Comparison of ENCODE assay signal across 24 mouse cellular contexts in genomic region chr16:14253586-14253985, GRCm38 (mm10). TPM values are rescaled to one million over a fixed set of nuclear protein-coding genes. Genes with fewer than 3 reads are reported as not detected.
DNase-seq lines count a peak whose midpoint lies in the region; ATAC-seq and TF ChIP-seq lines count a peak whose summit lies in the region.
"Had no signal": no experiment of that assay in that cellular context is flagged by ENCODE, and none has a peak within 500 bp of the region (broad histone marks: within the 10 kb centered on the region; RNA-seq: fewer than 3 reads in every experiment).

No protein-coding gene starts in this region.

- H3K4me1 ChIP-seq in heart, embryonic 12.5 days (replicated peaks), result no peaks in the 10 kb centered on the region
- H3K4me1 ChIP-seq in liver, postnatal 0 days (ENCODE audit: insufficient read depth), result no peaks in the 10 kb centered on the region
- H3K4me1 ChIP-seq in midbrain, embryonic 14.5 days (ENCODE audit: control insufficient read depth, insufficient read depth, low read length), result no peaks in the 10 kb centered on the region
- H3K4me1 ChIP-seq: forebrain, embryonic 15.5 days; hindbrain, embryonic 15.5 days; limb, embryonic 15.5 days; liver, embryonic 15.5 days; midbrain, embryonic 13.5 days; neural tube, embryonic 13.5 days had no signal

- H3K9me3 ChIP-seq in heart, embryonic 12.5 days (replicated peaks), result no peaks in the 10 kb centered on the region
- no peaks in the 10 kb centered on the region for H3K9me3 ChIP-seq in liver, postnatal 0 days (ENCODE audit: low read length)
- H3K9me3 ChIP-seq in midbrain, embryonic 14.5 days (ENCODE audit: control insufficient read depth, low read length), result no peaks in the 10 kb centered on the region
- H3K9me3 ChIP-seq: forebrain, embryonic 15.5 days; G1E; hindbrain, embryonic 15.5 days; limb, embryonic 15.5 days; liver, embryonic 15.5 days; midbrain, embryonic 13.5 days; neural tube, embryonic 13.5 days had no signal

- no peak for TF ChIP-seq CTCF in liver, postnatal 0 days (IDR thresholded peaks at IDR 0.05; ENCODE audit: low read depth)

- ATAC-seq in heart, embryonic 12.5 days (ENCODE audit: insufficient number of reproducible peaks, low FRiP score), result no peak
- no peak for ATAC-seq in liver, postnatal 0 days
- no peak for ATAC-seq in midbrain, embryonic 14.5 days (ENCODE audit: low FRiP score, low TSS enrichment)
- ATAC-seq: activated CD4-positive, CD25-positive, alpha-beta regulatory T cell, adult 4 months; CD4-positive, CD25-positive, alpha-beta regulatory T cell, adult 4 months; forebrain, embryonic 15.5 days; midbrain, embryonic 13.5 days had no signal

- no peak overlapping the region for H3K4me3 ChIP-seq in heart, embryonic 12.5 days
- H3K4me3 ChIP-seq in liver, postnatal 0 days (ENCODE audit: low read depth, low read length), result no peak overlapping the region
- no peak overlapping the region for H3K4me3 ChIP-seq in midbrain, embryonic 14.5 days (replicated peaks; ENCODE audit: low read depth, low read length)
- H3K4me3 ChIP-seq: forebrain, embryonic 15.5 days; hindbrain, embryonic 15.5 days; limb, embryonic 15.5 days; liver, embryonic 15.5 days; midbrain, embryonic 13.5 days; neural tube, embryonic 13.5 days had no signal

- peak; percentile 50 for DNase-seq in gastrocnemius, adult 18-20 months (ENCODE audit: low spot score)
- DNase-seq in gastrocnemius, postnatal 10 days, result no peak
- peak; percentile 42 to 51 for DNase-seq in heart, adult 9 months (ENCODE audit: low spot score in 2 of 2)
- peak; percentile 88 for DNase-seq in adipocyte (ENCODE audit: low spot score)
- DNase-seq in heart, postnatal 4 days, result peak; percentile 16
- DNase-seq in liver, postnatal 0 days, result no peak
- DNase-seq in midbrain, embryonic 14.5 days, result no peak
- DNase-seq: adrenal gland, postnatal 36 days; cerebellum, adult 18-20 months; cerebellum, postnatal 25 days; embryo, embryonic 11 days; kidney, postnatal 4 days; spleen, adult 18-20 months; thymus, adult 2 months had no signal

- no peak overlapping the region for H3K27ac ChIP-seq in heart, embryonic 12.5 days (ENCODE audit: poor library complexity, severe bottlenecking)
- no peak overlapping the region for H3K27ac ChIP-seq in liver, postnatal 0 days (ENCODE audit: low read depth)
- H3K27ac ChIP-seq in midbrain, embryonic 14.5 days (replicated peaks; ENCODE audit: low read depth, low read length), result no peak overlapping the region
- H3K27ac ChIP-seq: forebrain, embryonic 15.5 days; hindbrain, embryonic 15.5 days; limb, embryonic 15.5 days; liver, embryonic 15.5 days; midbrain, embryonic 13.5 days; neural tube, embryonic 13.5 days had no signal

- WGBS in heart, embryonic 12.5 days, result 66% methylated on average over 3 of the region's 3 CpGs
- WGBS in liver, postnatal 0 days (ENCODE audit: insufficient replicate concordance), result 69% methylated on average over 3 of the region's 3 CpGs
- 91% methylated on average over 3 of the region's 3 CpGs for WGBS in midbrain, embryonic 14.5 days

- no peak overlapping the region for H3K4me2 ChIP-seq in heart, embryonic 12.5 days
- H3K4me2 ChIP-seq in liver, postnatal 0 days (ENCODE audit: low read depth, low read length), result no peak overlapping the region
- H3K4me2 ChIP-seq in midbrain, embryonic 14.5 days (ENCODE audit: low read length), result no peak overlapping the region
- H3K4me2 ChIP-seq: forebrain, embryonic 15.5 days; hindbrain, embryonic 15.5 days; limb, embryonic 15.5 days; liver, embryonic 15.5 days; midbrain, embryonic 13.5 days; neural tube, embryonic 13.5 days had no signal

- no peak for TF ChIP-seq EP300 in liver, postnatal 0 days (IDR thresholded peaks at IDR 0.05; ENCODE audit: low read depth)

- H3K9ac ChIP-seq in heart, embryonic 12.5 days, result no peak overlapping the region
- no peak overlapping the region for H3K9ac ChIP-seq in liver, postnatal 0 days (replicated peaks)
- H3K9ac ChIP-seq in midbrain, embryonic 14.5 days (replicated peaks; ENCODE audit: low read length), result no peak overlapping the region
- H3K9ac ChIP-seq: forebrain, embryonic 15.5 days; hindbrain, embryonic 15.5 days; limb, embryonic 15.5 days; liver, embryonic 15.5 days; midbrain, embryonic 13.5 days; neural tube, embryonic 13.5 days had no signal

- H3K36me3 ChIP-seq in heart, embryonic 12.5 days, result no peaks in the 10 kb centered on the region
- H3K36me3 ChIP-seq in liver, postnatal 0 days (replicated peaks; ENCODE audit: insufficient read depth, low read length), result no peaks in the 10 kb centered on the region
- no peaks in the 10 kb centered on the region for H3K36me3 ChIP-seq in midbrain, embryonic 14.5 days (ENCODE audit: control insufficient read depth, insufficient read depth, low read length)
- H3K36me3 ChIP-seq: forebrain, embryonic 15.5 days; G1E; hindbrain, embryonic 15.5 days; limb, embryonic 15.5 days; liver, embryonic 15.5 days; midbrain, embryonic 13.5 days; neural tube, embryonic 13.5 days had no signal

- H3K27me3 ChIP-seq in heart, embryonic 12.5 days (replicated peaks), result peaks cover 96% of the 10 kb centered on the region
- no peaks in the 10 kb centered on the region for H3K27me3 ChIP-seq in liver, postnatal 0 days (ENCODE audit: insufficient read depth, low read length)
- no peaks in the 10 kb centered on the region for H3K27me3 ChIP-seq in midbrain, embryonic 14.5 days (ENCODE audit: control insufficient read depth, insufficient read depth, low read length)
- H3K27me3 ChIP-seq: forebrain, embryonic 15.5 days; hindbrain, embryonic 15.5 days; limb, embryonic 15.5 days; liver, embryonic 15.5 days; midbrain, embryonic 13.5 days; neural tube, embryonic 13.5 days had no signal

RNA-seq across cellular contexts. Expression of gene Myh11, which starts 37.6 kb away (rescaled TPM):
- 10 to 100 TPM; 19.7 to 24.3 TPM for total RNA-seq in gastrocnemius, adult 18-20 months (2021)
- 10 to 100 TPM; 20.3 to 24.0 TPM for total RNA-seq in gastrocnemius, postnatal 10 days (2021)
- 0.74 and 1.8 TPM in 2 replicates for polyA plus RNA-seq in heart, embryonic 12.5 days (2016; fragmentation: Nextera tagmentation; extraction: Ambion mirVana)
- 10 to 100 TPM; 14.0 to 17.0 TPM for total RNA-seq in heart, postnatal 4 days (2021)
- 0.36 TPM in 2 replicates for polyA plus RNA-seq in liver, postnatal 0 days (2015; fragmentation: Nextera tagmentation; extraction: Ambion mirVana)
- 0.03 and 0.50 TPM in 2 replicates for polyA plus RNA-seq in midbrain, embryonic 14.5 days (2014; fragmentation: Nextera tagmentation; extraction: Ambion mirVana)
- polyA plus RNA-seq: activated CD4-positive, CD25-positive, alpha-beta regulatory T cell, adult 4 months; CD4-positive, CD25-positive, alpha-beta regulatory T cell, adult 4 months had no signal

Comparison
In these comparisons a context has a peak if more than half of its experiments do, and no peak if none do; other contexts are left out.
1. DNase-seq: peak in gastrocnemius, adult 18-20 months (single experiment), heart, adult 9 months (2 of 2), adipocyte (single experiment) and heart, postnatal 4 days (single experiment); none in gastrocnemius, postnatal 10 days (single experiment), liver, postnatal 0 days (single experiment) and midbrain, embryonic 14.5 days (single experiment).